Mouse (Mus musculus) C2C12 (cell line): ENCODE results near the gene Ifnar1. TPM values are rescaled to one million over a fixed set of nuclear protein-coding genes. Genes with fewer than 3 reads are reported as not detected.

ENCODE experiments used
- H3K27me3 ChIP-seq: one replicate; pipeline ENCODE4 v1.6.1; 2011; ENCODE audit not compliant: control insufficient read depth, insufficient read depth, insufficient read length
- H3K36me3 ChIP-seq: one replicate; pipeline ENCODE4 v1.6.1; 2011; ENCODE audit not compliant: control insufficient read depth, insufficient read depth
- H3K4me3 ChIP-seq: one replicate; pipeline ENCODE4 v1.5.1; 2011; ENCODE audit warnings: mild to moderate bottlenecking, control low read depth; ENCODE audit not compliant: poor library complexity, insufficient read depth, severe bottlenecking
- H3K79me2 ChIP-seq: one replicate; pipeline ENCODE4 v1.6.1; 2011; ENCODE audit not compliant: control insufficient read depth, insufficient read depth
- H3K79me3 ChIP-seq: one replicate; pipeline ENCODE4 v1.6.1; 2011; ENCODE audit warnings: low read depth, control low read depth
- H3ac ChIP-seq: one replicate; pipeline ENCODE3; 2011; ENCODE audit warnings: low read depth; ENCODE audit not compliant: control insufficient read depth, insufficient read length
- CEBPB ChIP-seq: IDR thresholded peaks from one replicate; pipeline ENCODE4 v1.6.1; 2011; ENCODE audit warnings: low read depth, mild to moderate bottlenecking, control low read depth, moderate library complexity
- CTCF ChIP-seq: IDR thresholded peaks from one replicate; pipeline ENCODE4 v1.5.1; 2011; ENCODE audit not compliant: control insufficient read depth, insufficient read depth, insufficient read length
- FOSL1 ChIP-seq: IDR thresholded peaks from one replicate; pipeline ENCODE4 v1.8.0; 2011; ENCODE audit warnings: mild to moderate bottlenecking, low read length; ENCODE audit not compliant: poor library complexity, insufficient read depth, severe bottlenecking
- MAX ChIP-seq: IDR thresholded peaks from one replicate; pipeline ENCODE4 v1.6.1; 2011; ENCODE audit warnings: mild to moderate bottlenecking, control low read depth
- MYOD1 ChIP-seq: IDR thresholded peaks from one replicate; pipeline ENCODE4 v1.6.1; 2011; ENCODE audit warnings: low read depth; ENCODE audit not compliant: control insufficient read depth, insufficient read length
- MYOG ChIP-seq: IDR thresholded peaks from one replicate; pipeline ENCODE4 v1.6.1; 2011; ENCODE audit not compliant: control insufficient read depth, insufficient read length; ENCODE audit errors: extremely low read depth
- USF1 ChIP-seq: IDR thresholded peaks from one replicate; pipeline ENCODE4 v1.6.1; 2011; ENCODE audit warnings: low read depth, mild to moderate bottlenecking, control low read depth, moderate library complexity
- polyA plus RNA-seq: library from polyadenylated mRNA; unstranded; fragments of >200 nt; fragmentation: generic; extraction: Trizol; gene quantifications from one replicate; pipeline ENCODE4 v1.2.1, GENCODE M21; 2012; ENCODE audit warnings: missing spikeins

Gene Ifnar1
- polyA plus RNA-seq, 1 experiment = 18.1 TPM

DNA sequence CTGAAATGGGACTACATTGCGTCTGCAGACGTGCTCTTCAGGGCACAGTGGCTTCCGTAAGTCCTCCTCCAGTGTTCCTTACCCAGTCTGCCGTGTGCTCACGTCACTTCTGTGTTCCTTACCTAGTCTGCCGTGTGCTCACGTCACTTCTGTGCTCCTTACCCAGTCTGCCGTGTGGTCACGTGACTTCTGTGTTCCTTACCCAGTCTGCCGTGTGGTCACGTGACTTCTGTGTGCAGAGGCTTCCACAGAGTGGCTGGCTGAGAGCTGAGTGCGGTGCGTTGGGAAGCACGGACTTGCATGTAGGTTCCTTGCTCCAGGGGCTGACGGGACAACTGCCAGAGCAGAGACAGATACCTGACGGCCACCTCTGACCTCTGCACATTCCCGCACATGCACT lies 11.2 kb downstream of the Ifnar1 start:
- Histone ChIP-seq H3K4me3 (no peak overlapping the region), H3K36me3 (peaks cover 64% of the 10 kb centered on the region), H3K27me3 (no peaks in the 10 kb centered on the region), H3K79me2 (no peaks in the 10 kb centered on the region), H3ac (no peak overlapping the region), H3K79me3 (no peaks in the 10 kb centered on the region)
- TF ChIP-seq USF1 (no peak), CEBPB (no peak), MAX (no peak), MYOD1 (no peak), MYOG (no peak), FOSL1 (no peak), CTCF (no peak)

DNA sequence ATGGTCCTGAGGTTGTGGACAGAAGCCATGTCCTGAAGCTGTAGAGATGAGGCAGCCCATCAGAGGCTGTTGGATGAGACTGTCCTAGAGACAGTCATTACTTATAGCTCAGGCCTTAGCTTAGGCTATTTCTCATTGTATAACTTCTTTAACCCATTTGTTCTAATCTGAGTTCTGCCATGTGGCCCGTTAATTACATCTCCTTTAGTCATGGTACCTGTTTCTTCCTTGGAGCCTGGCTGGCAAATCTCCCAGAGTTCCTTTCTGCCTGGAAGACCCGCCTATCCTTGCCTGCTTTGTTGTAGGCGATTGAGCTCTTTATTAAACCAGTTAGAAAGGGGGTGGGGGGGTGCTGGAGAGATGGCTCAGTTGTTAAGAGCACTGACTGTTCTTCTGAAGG lies 11.7 kb downstream of the Ifnar1 start:
- Histone ChIP-seq H3K79me3 (no peaks in the 10 kb centered on the region), H3K36me3 (peaks cover 68% of the 10 kb centered on the region), H3ac (no peak overlapping the region), H3K4me3 (no peak overlapping the region), H3K79me2 (no peaks in the 10 kb centered on the region), H3K27me3 (no peaks in the 10 kb centered on the region)
- TF ChIP-seq CEBPB = no peak
- TF ChIP-seq MYOD1 = no peak
- TF ChIP-seq FOSL1 = no peak
- TF ChIP-seq USF1 = no peak
- no peak for TF ChIP-seq MAX
- TF ChIP-seq CTCF = no peak
- TF ChIP-seq MYOG = no peak

DNA sequence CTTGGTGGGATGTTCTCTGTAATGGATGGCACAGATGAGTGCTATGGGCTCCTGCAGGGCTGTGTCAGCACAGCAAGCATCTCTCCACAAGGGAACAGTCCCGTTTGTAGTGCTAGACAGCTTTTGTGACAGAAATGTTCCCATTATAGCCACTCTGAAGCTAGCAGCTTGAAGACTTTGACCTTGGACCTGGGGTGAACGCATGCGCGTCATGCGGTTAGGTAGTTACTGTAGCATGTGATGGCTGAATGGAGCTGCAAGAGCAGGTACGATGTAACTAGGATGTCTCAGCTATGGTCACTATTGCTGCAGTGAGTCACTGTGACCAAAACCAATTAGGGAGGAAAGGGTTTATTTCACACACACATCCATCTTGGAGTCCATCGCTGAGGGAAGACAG lies 13.0 kb downstream of the Ifnar1 start:
- no peak overlapping the region for H3K4me3 ChIP-seq
- H3ac ChIP-seq = no peak overlapping the region
- no peak for TF ChIP-seq CTCF
- no peak for TF ChIP-seq MYOG
- TF ChIP-seq USF1 = no peak
- TF ChIP-seq CEBPB = no peak
- TF ChIP-seq MAX = no peak
- no peak for TF ChIP-seq MYOD1
- no peak for TF ChIP-seq FOSL1
- no peaks in the 10 kb centered on the region for H3K79me3 ChIP-seq
- H3K36me3 ChIP-seq = peaks cover 67% of the 10 kb centered on the region
- no peaks in the 10 kb centered on the region for H3K27me3 ChIP-seq
- no peaks in the 10 kb centered on the region for H3K79me2 ChIP-seq

DNA sequence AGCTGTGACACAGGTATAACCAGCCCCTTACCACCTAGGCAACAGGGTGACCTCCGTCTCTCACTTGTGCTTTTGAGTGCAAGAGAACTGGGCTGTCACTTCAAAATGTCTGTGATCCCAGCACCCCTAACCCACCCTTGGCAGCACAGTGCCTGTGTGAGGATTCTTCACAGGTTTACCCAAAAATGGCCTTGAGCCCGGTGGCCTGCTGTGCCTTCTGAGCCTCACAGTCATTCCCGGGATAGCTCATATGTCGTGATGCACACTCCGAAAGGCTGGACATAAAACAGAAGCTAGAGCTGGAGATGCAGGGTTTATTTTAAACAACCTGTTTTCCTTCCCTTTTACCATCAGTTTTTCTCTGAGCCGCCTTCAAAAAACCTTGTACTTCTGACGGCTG lies 19.7 kb downstream of the Ifnar1 start:
- Histone ChIP-seq H3ac (no peak overlapping the region), H3K36me3 (peaks cover 45% of the 10 kb centered on the region), H3K27me3 (no peaks in the 10 kb centered on the region), H3K79me2 (no peaks in the 10 kb centered on the region), H3K79me3 (no peaks in the 10 kb centered on the region), H3K4me3 (no peak overlapping the region)
- no peak for TF ChIP-seq FOSL1
- TF ChIP-seq MYOD1 = no peak
- TF ChIP-seq CEBPB = no peak
- no peak for TF ChIP-seq CTCF
- TF ChIP-seq MAX = no peak
- TF ChIP-seq USF1 = no peak
- TF ChIP-seq MYOG = no peak

DNA sequence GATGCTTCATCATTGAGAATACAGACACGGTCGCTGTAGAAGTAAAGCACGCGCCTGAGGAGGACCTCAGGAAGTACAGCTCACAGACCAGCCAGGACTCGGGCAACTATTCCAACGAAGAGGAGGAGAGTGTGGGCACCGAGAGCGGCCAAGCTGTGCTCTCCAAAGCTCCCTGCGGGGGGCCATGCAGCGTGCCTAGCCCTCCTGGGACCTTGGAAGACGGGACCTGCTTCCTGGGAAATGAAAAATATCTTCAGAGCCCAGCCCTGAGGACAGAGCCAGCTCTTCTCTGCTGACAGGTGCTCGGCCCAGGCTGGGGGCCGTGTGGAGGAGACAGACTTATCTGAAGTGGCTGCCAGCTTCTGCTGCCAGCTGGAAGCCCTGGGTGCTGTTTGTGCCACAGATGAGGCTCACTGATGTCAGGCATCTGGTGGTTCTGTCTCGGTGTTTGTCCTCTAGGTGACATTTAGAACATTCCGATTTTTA lies 20.1 kb downstream of the Ifnar1 start:
- Histone ChIP-seq H3K79me3 (no peaks in the 10 kb centered on the region), H3K27me3 (no peaks in the 10 kb centered on the region), H3K79me2 (no peaks in the 10 kb centered on the region), H3K36me3 (peaks cover 41% of the 10 kb centered on the region), H3K4me3 (no peak overlapping the region), H3ac (no peak overlapping the region)
- no peak for TF ChIP-seq CTCF
- no peak for TF ChIP-seq FOSL1
- TF ChIP-seq MYOG = no peak
- no peak for TF ChIP-seq USF1
- TF ChIP-seq MAX = no peak
- TF ChIP-seq CEBPB = no peak
- no peak for TF ChIP-seq MYOD1

DNA sequence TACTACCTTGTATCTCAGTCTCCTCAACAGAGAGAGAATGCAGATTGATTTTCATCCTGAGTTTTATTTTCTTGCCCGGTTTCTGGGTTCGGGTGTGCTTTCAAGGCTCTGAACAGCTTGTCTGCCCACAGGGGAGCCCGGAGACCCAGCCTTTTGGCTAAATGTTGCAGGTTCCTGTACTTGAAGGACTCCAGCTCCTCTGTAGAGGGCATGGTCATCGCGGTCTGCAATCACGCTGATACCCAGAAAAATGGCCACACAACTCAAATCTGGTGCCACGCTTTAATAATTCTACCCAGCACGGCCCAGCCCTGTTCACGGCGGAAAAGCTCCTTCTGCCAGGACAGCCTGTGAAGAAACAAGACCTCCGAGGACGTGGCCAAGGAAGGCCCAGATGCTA lies 21.4 kb downstream of the Ifnar1 start:
- no peak overlapping the region for H3ac ChIP-seq
- H3K4me3 ChIP-seq = no peak overlapping the region
- no peaks in the 10 kb centered on the region for H3K79me2 ChIP-seq
- H3K27me3 ChIP-seq = no peaks in the 10 kb centered on the region
- H3K36me3 ChIP-seq = peaks cover 33% of the 10 kb centered on the region
- TF ChIP-seq CTCF = no peak
- no peak for TF ChIP-seq MAX
- TF ChIP-seq MYOG = no peak
- TF ChIP-seq MYOD1 = no peak
- no peak for TF ChIP-seq FOSL1
- no peak for TF ChIP-seq CEBPB
- no peak for TF ChIP-seq USF1
- H3K79me3 ChIP-seq = no peaks in the 10 kb centered on the region
